Mouse (Mus musculus) stomach, postnatal 0 days (tissue): ENCODE measurements around the gene Esp34. TPM values are rescaled to one million over a fixed set of nuclear protein-coding genes. Genes with fewer than 3 reads are reported as not detected.

ENCODE experiments used
- ATAC-seq: fragments of 200-750 bp; cut with Nextera tagmentation; 2 replicates; pipeline ENCODE4 v1.8.0; 2017; ENCODE audit not compliant: low FRiP score, low TSS enrichment
- DNase-seq: peaks from one replicate; pipeline ENCODE4 v3.0.0-alpha.2; 2016; ENCODE audit warnings: low spot score
- H3K27ac ChIP-seq: fragments of 300-500 bp; sonication (generic); replicated peaks from 2 replicates; pipeline ENCODE4 v1.5.1; 2014; ENCODE audit warnings: mild to moderate bottlenecking, control low read depth
- H3K27me3 ChIP-seq: fragments of 300-500 bp; sonication (generic); 2 replicates; pipeline ENCODE4 v1.6.1; 2014; ENCODE audit warnings: low read length; ENCODE audit not compliant: control insufficient read depth, insufficient read depth
- H3K36me3 ChIP-seq: fragments of 300-500 bp; sonication (generic); 2 replicates; pipeline ENCODE4 v1.6.1; 2014; ENCODE audit warnings: low read length, mixed read lengths; ENCODE audit not compliant: control insufficient read depth, insufficient read depth
- H3K4me1 ChIP-seq: fragments of 300-500 bp; sonication (generic); replicated peaks from 2 replicates; pipeline ENCODE4 v1.6.1; 2014; ENCODE audit warnings: antibody characterized with exemption; ENCODE audit not compliant: control insufficient read depth, insufficient read depth
- H3K4me2 ChIP-seq: fragments of 300-500 bp; sonication (generic); replicated peaks from 2 replicates; pipeline ENCODE4 v1.6.1; 2014; ENCODE audit warnings: low read depth, mild to moderate bottlenecking, control low read depth, moderate library complexity
- H3K4me3 ChIP-seq: fragments of 300-500 bp; sonication (generic); 2 replicates; pipeline ENCODE4 v1.5.1; 2014; ENCODE audit warnings: low read depth, low read length, control low read depth
- H3K9ac ChIP-seq: fragments of 300-500 bp; sonication (generic); 2 replicates; pipeline ENCODE4 v1.6.1; 2014; ENCODE audit warnings: mild to moderate bottlenecking, low read length, control low read depth, mixed read lengths
- H3K9me3 ChIP-seq: fragments of 300-500 bp; sonication (generic); 2 replicates; pipeline ENCODE4 v1.6.1; 2016; ENCODE audit warnings: low read length; ENCODE audit not compliant: control insufficient read depth
- CTCF ChIP-seq: IDR thresholded peaks from 2 replicates; pipeline ENCODE4 v1.5.1; 2016; ENCODE audit warnings: antibody characterized with exemption, low read depth, mild to moderate bottlenecking, moderate library complexity
- EP300 ChIP-seq: optimal IDR thresholded peaks from 2 replicates; pipeline ENCODE3; 2016; ENCODE audit warnings: antibody characterized with exemption
- WGBS: fragments of 180-500 bp; shearing (Covaris S2); extraction: QIAGEN DNeasy Blood & Tissue Kit; methylation state at CpG from one replicate; pipeline ENCODE4 v1.1.7; 2014; 5-methylcytosine and 5-hydroxymethylcytosine counted together
- polyA plus RNA-seq: library from polyadenylated mRNA; unstranded; fragments of >200 nt; fragmentation: Nextera tagmentation; extraction: Ambion mirVana; gene quantifications from 2 replicates; pipeline ENCODE4 v1.2.1, GENCODE M21; 2015

Esp34 gene
- not detected in 2 replicates for polyA plus RNA-seq

- Histone ChIP-seq H3K36me3 (no peaks in the 10 kb centered on the region), H3K4me2 (no peak within 1 kb of the TSS), H3K4me1 (no peaks in the 10 kb centered on the region), H3K9me3 (no peaks in the 10 kb centered on the region), H3K27me3 (no peaks in the 10 kb centered on the region), H3K9ac (no peak within 1 kb of the TSS), H3K27ac (no peak within 1 kb of the TSS), H3K4me3 (no peak within 1 kb of the TSS)
- 76% methylated on average over 1 of the region's 1 CpGs for WGBS
- no peak for DNase-seq
- TF ChIP-seq EP300 (no peak), CTCF (no peak)
- no peak for ATAC-seq
These were observed at the start of gene Esp34 for GRCm38 (mm10) chr17:38553892-38554291. Gene Esp34 (plus strand): TSS chr17:38554192.

GRCm38 (mm10) chr17:38562527-38562926 is 8.5 kb downstream of the Esp34 start:
- H3K4me2 ChIP-seq, result no peak overlapping the region
- H3K9ac ChIP-seq, result no peak overlapping the region
- H3K27ac ChIP-seq, result no peak overlapping the region
- 64% methylated on average over 5 of the region's 5 CpGs for WGBS
- H3K36me3 ChIP-seq, result no peaks in the 10 kb centered on the region
- H3K9me3 ChIP-seq, result no peaks in the 10 kb centered on the region
- H3K4me1 ChIP-seq, result no peaks in the 10 kb centered on the region
- ATAC-seq (no peak), DNase-seq (no peak)
- no peak for TF ChIP-seq EP300
- H3K27me3 ChIP-seq, result no peaks in the 10 kb centered on the region
- H3K4me3 ChIP-seq, result no peak overlapping the region

Other genes starting within 250 kb of the Esp34 start
- gene Olfr137, start 246.6 kb upstream of the Esp34 start, polyA plus RNA-seq, result not detected in 2 replicates
- not detected in 2 replicates for gene Olfr136, start 224.4 kb upstream of the Esp34 start, polyA plus RNA-seq
- not detected in 2 replicates for gene Esp36, start 134.0 kb upstream of the Esp34 start, polyA plus RNA-seq
- gene Esp31, start 85.3 kb downstream of the Esp34 start, polyA plus RNA-seq, result not detected in 2 replicates